Mouse (Mus musculus): ENCODE measurements around the gene Treml1. TPM values are rescaled to one million over a fixed set of nuclear protein-coding genes. Genes with fewer than 3 reads are reported as not detected.
"Not testable (repeated sequence)": the region's sequence is repeated elsewhere in the genome, so short reads cannot be mapped to it uniquely, and the experiment has no call there.

Gene Treml1
- polyA plus RNA-seq, 1 experiment from 2014 or later: 1.9 TPM

GRCm38 (mm10) chr17:48346834-48347233 lies 12.9 kb upstream of the Treml1 start:
- no peaks in the 10 kb centered on the region for H3K27me3 ChIP-seq (ENCODE audit: control insufficient read depth, insufficient read depth, low read length)
- 61% methylated on average over 4 of the region's 4 CpGs for WGBS

GRCm38 (mm10) chr17:48347287-48347686 lies 12.4 kb upstream of the Treml1 start:
- Histone ChIP-seq H3K4me1 (ENCODE audit: control insufficient read depth, insufficient read depth, low read length) (no peaks in the 10 kb centered on the region), H3K27me3 (ENCODE audit: control insufficient read depth, insufficient read depth, low read length) (no peaks in the 10 kb centered on the region), H3K9ac (ENCODE audit: low read length) (no peak overlapping the region), H3K27ac (ENCODE audit: low read length) (no peak overlapping the region), H3K36me3 (ENCODE audit: control insufficient read depth, insufficient read depth) (no peaks in the 10 kb centered on the region), H3K9me3 (replicated peaks; ENCODE audit: control insufficient read depth, low read length) (no peaks in the 10 kb centered on the region), H3K4me2 (ENCODE audit: low read depth, low read length) (no peak overlapping the region), H3K4me3 (ENCODE audit: low read length) (no peak overlapping the region)
- ATAC-seq (replicated peaks; ENCODE audit: extremely low read depth, insufficient read depth, low FRiP score): no peak
- 79% methylated on average over 2 of the region's 2 CpGs for WGBS

More at GRCm38 (mm10) chr17:48346834-48347233, 12.9 kb upstream of the Treml1 start:
- Histone ChIP-seq H3K27ac (ENCODE audit: low read length) (no peak overlapping the region), H3K36me3 (ENCODE audit: control insufficient read depth, insufficient read depth) (no peaks in the 10 kb centered on the region), H3K9me3 (replicated peaks; ENCODE audit: control insufficient read depth, low read length) (no peaks in the 10 kb centered on the region), H3K4me1 (ENCODE audit: control insufficient read depth, insufficient read depth, low read length) (no peaks in the 10 kb centered on the region), H3K4me3 (ENCODE audit: low read length) (no peak overlapping the region), H3K9ac (ENCODE audit: low read length) (no peak overlapping the region), H3K4me2 (ENCODE audit: low read depth, low read length) (no peak overlapping the region)
- ATAC-seq (replicated peaks; ENCODE audit: extremely low read depth, insufficient read depth, low FRiP score): no peak

- no peak overlapping the region for H3K4me2 ChIP-seq (ENCODE audit: low read depth, low read length)
- no peaks in the 10 kb centered on the region for H3K27me3 ChIP-seq (ENCODE audit: control insufficient read depth, insufficient read depth, low read length)
- 70% methylated on average over 5 of the region's 5 CpGs for WGBS
- no peak overlapping the region for H3K4me3 ChIP-seq (ENCODE audit: low read length)
- H3K4me1 ChIP-seq (ENCODE audit: control insufficient read depth, insufficient read depth, low read length): no peaks in the 10 kb centered on the region
- H3K36me3 ChIP-seq (ENCODE audit: control insufficient read depth, insufficient read depth): no peaks in the 10 kb centered on the region
- no peak overlapping the region for H3K9ac ChIP-seq (ENCODE audit: low read length)
- ATAC-seq (replicated peaks; ENCODE audit: extremely low read depth, insufficient read depth, low FRiP score): no peak
- no peak overlapping the region for H3K27ac ChIP-seq (ENCODE audit: low read length)
- H3K9me3 ChIP-seq (replicated peaks; ENCODE audit: control insufficient read depth, low read length): no peaks in the 10 kb centered on the region
Observed at GRCm38 (mm10) chr17:48350681-48351193, 9.0 kb upstream of the Treml1 start.

GRCm38 (mm10) chr17:48352976-48353375 lies 6.7 kb upstream of the Treml1 start:
- H3K27me3 ChIP-seq (ENCODE audit: control insufficient read depth, insufficient read depth, low read length); ATAC-seq (replicated peaks; ENCODE audit: extremely low read depth, insufficient read depth, low FRiP score); H3K4me1 ChIP-seq (ENCODE audit: control insufficient read depth, insufficient read depth, low read length); H3K9ac ChIP-seq (ENCODE audit: low read length); H3K4me2 ChIP-seq (ENCODE audit: low read depth, low read length); H3K36me3 ChIP-seq (ENCODE audit: control insufficient read depth, insufficient read depth); H3K27ac ChIP-seq (ENCODE audit: low read length); H3K4me3 ChIP-seq (ENCODE audit: low read length); H3K9me3 ChIP-seq (replicated peaks; ENCODE audit: control insufficient read depth, low read length): not testable (repeated sequence)
- 79% methylated on average over 7 of the region's 7 CpGs for WGBS

- H3K4me3 ChIP-seq (ENCODE audit: low read length): no peak overlapping the region
- no peak overlapping the region for H3K9ac ChIP-seq (ENCODE audit: low read length)
- H3K27ac ChIP-seq (ENCODE audit: low read length): no peak overlapping the region
- no peaks in the 10 kb centered on the region for H3K4me1 ChIP-seq (ENCODE audit: control insufficient read depth, insufficient read depth, low read length)
- no peaks in the 10 kb centered on the region for H3K27me3 ChIP-seq (ENCODE audit: control insufficient read depth, insufficient read depth, low read length)
- no peak overlapping the region for H3K4me2 ChIP-seq (ENCODE audit: low read depth, low read length)
- no peak for ATAC-seq (replicated peaks; ENCODE audit: extremely low read depth, insufficient read depth, low FRiP score)
- H3K36me3 ChIP-seq (ENCODE audit: control insufficient read depth, insufficient read depth): no peaks in the 10 kb centered on the region
- no peaks in the 10 kb centered on the region; the same call in 1 of the 2 replicates for H3K9me3 ChIP-seq (replicated peaks; ENCODE audit: control insufficient read depth, low read length)
- 81% methylated on average over 3 of the region's 3 CpGs for WGBS
Observed at GRCm38 (mm10) chr17:48355822-48356221, 3.9 kb upstream of the Treml1 start.

GRCm38 (mm10) chr17:48357892-48358291 lies 1.8 kb upstream of the Treml1 start:
- no peak for ATAC-seq (replicated peaks; ENCODE audit: extremely low read depth, insufficient read depth, low FRiP score)
- WGBS: 47% methylated on average over 2 of the region's 2 CpGs

GRCm38 (mm10) chr17:48360462-48360861 lies 746 bp downstream of the Treml1 start:
- Histone ChIP-seq H3K9ac (ENCODE audit: low read length) (no peak overlapping the region), H3K36me3 (ENCODE audit: control insufficient read depth, insufficient read depth) (no peaks in the 10 kb centered on the region), H3K4me2 (ENCODE audit: low read depth, low read length) (no peak overlapping the region), H3K27ac (ENCODE audit: low read length) (no peak overlapping the region), H3K4me1 (ENCODE audit: control insufficient read depth, insufficient read depth, low read length) (peaks cover 19% of the 10 kb centered on the region), H3K9me3 (replicated peaks; ENCODE audit: control insufficient read depth, low read length) (no peaks in the 10 kb centered on the region; the same call in 1 of the 2 replicates), H3K27me3 (ENCODE audit: control insufficient read depth, insufficient read depth, low read length) (no peaks in the 10 kb centered on the region), H3K4me3 (ENCODE audit: low read length) (no peak overlapping the region)
- WGBS: 18% methylated on average over 4 of the region's 4 CpGs
- no peak for ATAC-seq (replicated peaks; ENCODE audit: extremely low read depth, insufficient read depth, low FRiP score)

More at GRCm38 (mm10) chr17:48357892-48358291, 1.8 kb upstream of the Treml1 start:
- H3K27me3 ChIP-seq (ENCODE audit: control insufficient read depth, insufficient read depth, low read length): no peaks in the 10 kb centered on the region
- H3K4me3 ChIP-seq (ENCODE audit: low read length): no peak overlapping the region
- H3K9ac ChIP-seq (ENCODE audit: low read length): no peak overlapping the region
- no peaks in the 10 kb centered on the region for H3K36me3 ChIP-seq (ENCODE audit: control insufficient read depth, insufficient read depth)
- no peaks in the 10 kb centered on the region; the same call in 1 of the 2 replicates for H3K9me3 ChIP-seq (replicated peaks; ENCODE audit: control insufficient read depth, low read length)
- H3K27ac ChIP-seq (ENCODE audit: low read length): no peak overlapping the region
- H3K4me2 ChIP-seq (ENCODE audit: low read depth, low read length): no peak overlapping the region
- peaks cover 7% of the 10 kb centered on the region for H3K4me1 ChIP-seq (ENCODE audit: control insufficient read depth, insufficient read depth, low read length)

- no peak; the same call in 1 of the 2 replicates for ATAC-seq (replicated peaks; ENCODE audit: extremely low read depth, insufficient read depth, low FRiP score)
- H3K4me3 ChIP-seq (ENCODE audit: low read length): no peak overlapping the region
- no peaks in the 10 kb centered on the region for H3K36me3 ChIP-seq (ENCODE audit: control insufficient read depth, insufficient read depth)
- H3K4me2 ChIP-seq (ENCODE audit: low read depth, low read length): peak overlapping the region; percentile 50
- 25% methylated on average over 3 of the region's 3 CpGs for WGBS
- H3K4me1 ChIP-seq (ENCODE audit: control insufficient read depth, insufficient read depth, low read length): peaks cover 19% of the 10 kb centered on the region
- 0 out of 2 replicates have a peak overlapping the region, but pooled peaks have one; percentile 44 for H3K9ac ChIP-seq (ENCODE audit: low read length)
- H3K9me3 ChIP-seq (replicated peaks; ENCODE audit: control insufficient read depth, low read length): no peaks in the 10 kb centered on the region
- H3K27me3 ChIP-seq (ENCODE audit: control insufficient read depth, insufficient read depth, low read length): no peaks in the 10 kb centered on the region
- peak overlapping the region; percentile 76 for H3K27ac ChIP-seq (ENCODE audit: low read length)
Observed at GRCm38 (mm10) chr17:48362346-48362745, 2.6 kb downstream of the Treml1 start.

- no peaks in the 10 kb centered on the region for H3K9me3 ChIP-seq (replicated peaks; ENCODE audit: control insufficient read depth, low read length)
- H3K27ac ChIP-seq (ENCODE audit: low read length): peak overlapping the region; percentile 76
- peak; percentile 58 for ATAC-seq (replicated peaks; ENCODE audit: extremely low read depth, insufficient read depth, low FRiP score)
- peak overlapping the region; percentile 50; the same call in 1 of the 2 replicates for H3K4me2 ChIP-seq (ENCODE audit: low read depth, low read length)
- H3K36me3 ChIP-seq (ENCODE audit: control insufficient read depth, insufficient read depth): no peaks in the 10 kb centered on the region
- peaks cover 19% of the 10 kb centered on the region for H3K4me1 ChIP-seq (ENCODE audit: control insufficient read depth, insufficient read depth, low read length)
- H3K4me3 ChIP-seq (ENCODE audit: low read length): no peak overlapping the region
- H3K9ac ChIP-seq (ENCODE audit: low read length): no peak overlapping the region
- H3K27me3 ChIP-seq (ENCODE audit: control insufficient read depth, insufficient read depth, low read length): no peaks in the 10 kb centered on the region
- 54% methylated on average over 8 of the region's 8 CpGs for WGBS
Observed at GRCm38 (mm10) chr17:48362966-48363365, 3.2 kb downstream of the Treml1 start.

All from heart, embryonic 16.5 days (tissue).